Mouse (Mus musculus): Measurements from ENCODE around the gene Spint2.

The Spint2 gene

DNA sequence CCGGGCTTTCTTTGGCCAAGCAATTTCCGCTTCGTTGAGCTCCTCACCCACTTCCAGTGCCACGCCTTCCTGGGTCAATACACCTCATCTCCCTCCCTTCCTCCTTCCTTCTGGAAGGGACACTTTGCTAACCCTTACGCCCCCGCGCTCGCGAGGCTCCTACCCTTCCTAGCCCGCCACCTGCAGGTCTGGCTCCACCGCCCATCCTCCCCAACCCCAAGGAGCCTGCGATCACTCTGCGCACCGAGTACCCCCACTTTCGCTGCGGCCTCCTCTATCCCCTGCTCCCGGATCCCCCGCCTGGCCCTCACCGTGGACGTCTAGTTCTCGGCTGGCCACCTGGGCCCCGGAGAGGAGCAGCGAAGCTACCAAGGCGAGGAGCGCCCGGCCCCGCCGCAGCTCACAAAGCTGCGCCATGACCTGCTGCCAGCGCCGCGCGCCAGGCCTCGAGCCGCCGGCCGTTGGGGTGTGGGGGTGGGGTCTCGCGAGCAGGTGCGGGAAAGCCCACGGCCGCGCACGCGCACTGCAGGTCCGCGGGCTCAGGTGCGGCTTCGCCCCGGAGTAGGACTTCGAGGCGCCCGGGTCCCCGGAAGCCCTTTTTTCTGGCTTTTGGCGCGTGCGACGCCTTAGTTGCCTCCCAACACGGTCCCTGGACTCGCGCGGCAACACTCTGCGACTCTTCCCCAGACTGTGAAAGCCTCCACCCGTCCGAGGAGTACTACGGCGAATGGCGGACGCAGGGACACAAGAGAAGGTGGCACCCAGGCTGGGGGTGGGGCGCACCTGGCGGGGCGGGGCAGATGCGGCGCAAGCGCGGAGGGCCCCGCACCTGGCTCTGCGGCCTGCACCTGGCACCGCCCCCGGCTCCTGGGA, at the start of gene Spint2:
Spint2 (minus strand) TSS at position 712 of the 873 bp plus-strand sequence.
- DNase-seq (ENCODE audit: low spot score), result peak; percentile 81

DNA sequence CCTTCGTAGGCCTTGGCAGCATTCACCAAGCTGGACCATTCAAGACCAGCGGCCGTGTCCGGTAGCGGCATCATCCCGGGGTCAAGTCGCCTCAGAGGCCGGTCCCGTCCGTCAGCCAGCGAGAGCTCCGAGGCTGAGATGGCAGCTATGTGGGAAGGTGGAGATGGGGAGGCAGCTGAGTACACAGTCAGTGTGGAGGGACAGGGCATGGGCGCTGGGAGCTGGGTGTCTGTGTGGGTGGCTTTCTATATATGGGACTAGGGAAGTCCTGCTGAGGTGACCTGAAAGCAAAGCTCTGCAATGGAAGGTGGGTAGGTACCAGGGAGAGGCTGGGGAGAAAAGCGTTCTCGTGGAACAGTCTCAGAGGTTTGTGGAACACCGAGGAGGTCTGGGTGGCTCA, 47.3 kb upstream of the Spint2 start:
- DNase-seq (ENCODE audit: low spot score), result no peak

- DNase-seq (ENCODE audit: low spot score), result no peak
These were observed 45.4 kb upstream of the Spint2 start for GRCm38 (mm10) chr7:29327087-29327486.

- DNase-seq (ENCODE audit: low spot score), result no peak
These were observed 37.9 kb upstream of the Spint2 start for GRCm38 (mm10) chr7:29319337-29320307.

DNA sequence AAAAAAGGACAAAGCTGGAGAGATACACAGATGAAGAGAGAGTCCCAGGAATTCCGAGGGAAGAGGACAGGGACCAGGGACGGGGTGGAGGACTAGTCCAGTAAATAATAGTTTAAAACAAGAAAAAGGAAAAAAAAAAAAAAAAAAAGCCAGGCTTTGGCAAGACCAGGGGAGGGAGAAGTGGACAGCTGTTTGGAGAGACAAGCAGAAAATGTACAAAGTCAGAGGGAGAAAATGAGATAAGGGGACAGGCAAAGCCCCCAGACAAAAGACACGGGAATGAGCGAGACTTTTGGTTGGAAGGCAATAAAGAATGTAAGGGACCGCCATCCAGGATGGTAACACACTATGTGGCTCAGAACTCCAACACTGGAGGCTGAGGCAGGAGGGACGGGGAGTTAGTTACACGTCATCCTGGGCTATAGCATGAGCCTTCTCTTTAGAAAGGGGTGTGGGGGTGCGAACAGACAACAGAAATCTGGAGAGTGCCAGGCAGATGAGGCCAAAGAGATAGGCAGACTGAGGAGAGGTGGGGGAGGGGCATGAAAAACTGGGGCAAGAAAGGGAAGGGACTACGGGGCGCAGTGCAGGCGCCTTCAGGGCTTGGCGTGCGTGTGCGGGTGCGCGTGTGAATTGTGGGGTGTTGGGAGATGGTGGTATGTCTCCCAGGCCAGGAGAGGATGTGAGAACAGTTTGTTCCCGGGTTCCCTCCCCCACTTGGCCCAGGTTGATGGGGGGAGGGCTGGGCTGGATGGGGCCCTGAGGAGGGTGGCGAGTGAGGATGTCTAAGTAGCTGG, 36.6 kb upstream of the Spint2 start:
- DNase-seq (ENCODE audit: low spot score), result no peak

- no peak for DNase-seq (ENCODE audit: low spot score)
These were observed 35.8 kb upstream of the Spint2 start for GRCm38 (mm10) chr7:29317558-29317957.

DNA sequence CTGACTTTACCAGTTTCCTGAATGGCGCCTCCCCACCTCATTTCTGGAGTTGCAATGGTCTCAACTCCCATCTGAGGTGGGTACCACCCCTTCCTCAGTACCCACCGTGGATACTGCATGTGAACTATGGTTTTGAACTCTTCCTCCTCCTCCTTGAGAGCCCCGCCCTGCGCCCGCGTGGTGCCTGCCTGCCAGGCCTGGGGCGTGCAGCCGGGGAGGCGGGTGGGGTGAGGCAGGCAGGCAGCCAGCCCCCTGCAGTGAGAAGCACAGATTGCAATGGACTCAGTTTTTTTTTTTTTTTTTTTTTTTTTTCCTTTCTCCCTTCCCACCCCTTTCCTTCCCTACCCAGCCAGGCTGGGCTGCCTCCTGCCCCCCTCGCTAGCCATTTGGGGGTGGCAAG, 35.3 kb upstream of the Spint2 start:
- DNase-seq (ENCODE audit: low spot score), result no peak

- DNase-seq (ENCODE audit: low spot score), result no peak
These were observed 34.5 kb upstream of the Spint2 start for GRCm38 (mm10) chr7:29316137-29316734.

DNA sequence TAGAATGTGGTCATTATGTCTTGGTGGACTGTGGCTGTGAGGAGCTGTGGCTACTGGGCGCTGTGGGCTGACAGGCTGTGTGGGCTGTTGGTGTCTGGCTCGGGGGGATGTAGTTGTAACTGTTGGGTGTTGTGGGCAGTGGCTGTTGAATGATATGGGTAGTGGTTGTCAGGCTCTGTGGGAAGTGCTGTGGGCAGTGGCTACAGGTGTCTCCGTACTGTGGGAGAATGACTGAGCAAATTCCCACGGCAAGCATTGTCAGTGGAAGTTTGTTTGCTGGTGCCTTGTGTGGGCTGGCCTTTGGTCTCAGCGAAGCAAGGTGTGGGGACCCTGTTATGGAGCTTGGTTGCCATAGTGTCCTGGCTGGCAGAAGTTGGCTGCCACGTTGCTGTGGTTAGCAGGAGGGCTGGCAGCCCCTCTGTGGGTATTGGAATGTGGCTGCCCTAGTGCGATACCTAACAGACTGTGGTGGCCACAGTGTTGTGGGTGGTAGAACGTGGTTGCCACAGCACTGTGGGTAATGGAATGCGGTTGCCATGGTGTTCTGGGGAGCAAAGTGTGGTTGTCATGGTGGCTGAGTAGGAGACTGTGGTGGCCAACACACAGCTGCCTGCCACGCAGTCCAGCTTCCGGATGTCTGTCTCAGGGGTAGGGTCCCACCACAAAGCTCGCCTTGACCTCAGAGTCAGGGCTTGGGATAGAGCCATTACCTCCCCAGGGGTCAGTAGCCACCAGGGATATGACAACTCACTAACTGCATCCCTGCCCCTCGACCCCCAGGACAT, 33.3 kb upstream of the Spint2 start:
- DNase-seq (ENCODE audit: low spot score), result no peak

DNA sequence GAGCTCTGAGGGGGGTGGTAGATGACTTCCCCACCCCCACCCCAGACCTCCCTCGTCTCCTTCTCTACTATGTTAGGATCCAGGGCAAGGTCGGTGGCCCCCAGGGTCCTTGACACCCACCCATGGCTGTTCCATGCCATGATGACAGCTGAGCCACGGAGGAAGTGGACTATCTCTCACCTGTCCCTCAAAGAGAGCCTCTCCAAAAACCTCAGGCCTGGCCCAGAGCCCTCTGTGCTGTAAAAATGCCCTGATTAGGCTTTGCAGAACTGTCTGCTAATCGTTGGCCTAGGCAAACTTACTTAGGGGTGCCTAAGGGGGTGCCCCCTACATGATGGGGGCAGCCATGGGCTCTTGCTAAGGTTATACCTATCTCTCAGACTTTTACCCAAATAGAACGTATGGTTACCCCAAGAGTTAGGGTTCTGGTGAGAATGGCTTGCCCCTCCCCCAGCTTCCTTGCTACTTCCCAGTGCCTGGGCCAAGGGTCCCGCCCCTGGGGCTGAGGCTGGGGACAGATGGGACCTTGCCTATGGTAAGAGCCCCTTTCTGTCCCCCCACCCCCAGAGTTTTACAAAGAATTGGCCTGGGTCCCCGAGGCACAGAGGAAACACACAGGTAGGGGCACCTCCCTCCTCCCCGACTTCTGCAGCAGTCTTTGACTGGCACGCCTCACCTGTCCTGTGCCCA, 32.0 kb upstream of the Spint2 start:
- DNase-seq (ENCODE audit: low spot score), result no peak

- no peak for DNase-seq (ENCODE audit: low spot score)
These were observed 31.3 kb upstream of the Spint2 start for GRCm38 (mm10) chr7:29313051-29313450.

- no peak for DNase-seq (ENCODE audit: low spot score)
These were observed 28.0 kb upstream of the Spint2 start for GRCm38 (mm10) chr7:29309749-29310148.

- DNase-seq (ENCODE audit: low spot score), result no peak
These were observed 27.6 kb upstream of the Spint2 start for GRCm38 (mm10) chr7:29309221-29309721.

- peak; percentile 88 for DNase-seq (ENCODE audit: low spot score)
These were observed 25.8 kb upstream of the Spint2 start for GRCm38 (mm10) chr7:29307350-29308104.

- DNase-seq (ENCODE audit: low spot score), result no peak
These were observed 24.9 kb upstream of the Spint2 start for GRCm38 (mm10) chr7:29306619-29307018.

DNA sequence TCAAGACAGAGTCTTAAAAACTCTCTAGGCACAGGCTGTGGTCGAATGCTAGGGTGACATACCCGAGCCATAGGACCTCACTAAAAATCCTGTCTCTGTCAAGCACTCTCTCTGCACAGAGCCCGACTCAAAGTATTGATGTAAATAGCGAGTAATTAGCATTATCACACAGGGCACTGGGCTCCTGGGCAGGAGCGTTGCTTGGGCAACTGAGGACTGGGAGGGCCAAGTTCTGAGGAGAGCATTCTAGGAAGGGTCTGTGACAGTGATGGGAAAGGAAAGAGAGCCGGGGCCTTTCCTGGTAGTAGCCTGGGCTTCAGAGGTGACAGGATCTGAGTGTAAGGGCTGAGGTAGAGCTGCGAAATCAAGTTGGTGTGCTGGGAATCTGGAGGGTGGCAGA, 24.4 kb upstream of the Spint2 start:
- DNase-seq (ENCODE audit: low spot score), result no peak

GRCm38 (mm10) chr7:29305263-29305988, 23.7 kb upstream of the Spint2 start:
- no peak for DNase-seq (ENCODE audit: low spot score)

DNA sequence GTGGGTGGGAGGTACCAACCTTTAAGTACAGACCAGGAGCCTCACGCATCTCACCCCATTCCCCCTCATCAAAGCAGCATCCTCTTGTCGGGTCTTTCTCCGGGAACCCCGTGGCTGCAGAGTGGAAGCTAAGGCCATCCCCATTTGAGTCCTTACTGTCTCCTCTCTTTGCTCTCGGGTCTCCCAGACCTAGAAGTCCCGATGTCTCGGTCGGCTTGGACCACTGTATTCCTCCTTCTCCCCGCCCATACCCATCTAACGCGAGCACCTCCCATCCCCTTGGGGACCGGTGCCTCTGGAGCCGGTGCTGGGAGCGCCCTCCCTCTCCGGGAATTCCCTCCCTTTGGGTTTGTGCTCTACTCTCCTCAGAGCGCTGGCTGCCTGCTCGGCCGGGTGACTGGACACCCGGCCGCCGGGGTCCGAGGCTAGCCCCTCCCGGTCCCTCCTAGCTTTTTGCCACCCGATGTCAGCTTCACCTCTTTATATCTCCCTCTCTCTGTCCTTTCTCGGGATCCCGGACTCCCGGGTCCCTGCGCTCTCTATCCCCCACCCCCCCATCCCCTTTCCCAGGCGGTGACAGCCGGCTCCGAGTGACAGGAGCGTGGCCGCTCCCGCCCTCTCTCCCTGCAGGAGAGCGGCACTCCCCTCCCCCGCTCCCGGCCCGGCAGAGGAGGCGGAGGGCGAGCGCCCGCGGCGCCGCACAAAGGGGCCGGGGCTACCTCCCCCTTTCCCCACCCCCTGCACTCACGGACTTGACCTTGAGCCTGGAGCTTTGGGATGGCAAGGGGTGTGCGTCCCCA, 23.0 kb upstream of the Spint2 start:
- no peak for DNase-seq (ENCODE audit: low spot score)

Data from urinary bladder, postnatal 25 days (tissue).